Mouse (Mus musculus): Measurements from ENCODE around the gene Pctp.

The Pctp gene

GRCm38 (mm10) chr11:89971296-89971695 is 31.4 kb downstream of the Pctp start:
- DNase-seq, result no peak

DNA sequence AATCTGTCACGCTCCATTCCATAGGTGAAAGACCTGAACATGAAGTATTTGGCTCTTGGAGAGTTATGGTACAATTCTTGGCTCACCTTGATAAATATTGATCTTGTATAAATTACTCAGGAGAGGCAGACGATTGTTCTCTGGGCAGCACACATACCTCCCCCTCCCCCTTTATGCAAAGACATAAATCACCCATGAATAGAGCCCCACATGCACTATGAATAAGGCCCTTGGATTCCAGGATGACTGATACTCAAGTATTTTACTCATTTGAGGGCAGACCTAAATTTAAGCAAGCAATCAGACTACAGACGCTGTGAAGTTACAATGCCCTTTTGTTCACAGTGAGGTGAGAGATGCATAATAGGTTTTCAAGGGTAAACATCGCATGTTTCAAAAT is 32.0 kb downstream of the Pctp start:
- DNase-seq, result no peak

- DNase-seq, result no peak
Observed at GRCm38 (mm10) chr11:89969131-89969530, 33.6 kb downstream of the Pctp start.

DNA sequence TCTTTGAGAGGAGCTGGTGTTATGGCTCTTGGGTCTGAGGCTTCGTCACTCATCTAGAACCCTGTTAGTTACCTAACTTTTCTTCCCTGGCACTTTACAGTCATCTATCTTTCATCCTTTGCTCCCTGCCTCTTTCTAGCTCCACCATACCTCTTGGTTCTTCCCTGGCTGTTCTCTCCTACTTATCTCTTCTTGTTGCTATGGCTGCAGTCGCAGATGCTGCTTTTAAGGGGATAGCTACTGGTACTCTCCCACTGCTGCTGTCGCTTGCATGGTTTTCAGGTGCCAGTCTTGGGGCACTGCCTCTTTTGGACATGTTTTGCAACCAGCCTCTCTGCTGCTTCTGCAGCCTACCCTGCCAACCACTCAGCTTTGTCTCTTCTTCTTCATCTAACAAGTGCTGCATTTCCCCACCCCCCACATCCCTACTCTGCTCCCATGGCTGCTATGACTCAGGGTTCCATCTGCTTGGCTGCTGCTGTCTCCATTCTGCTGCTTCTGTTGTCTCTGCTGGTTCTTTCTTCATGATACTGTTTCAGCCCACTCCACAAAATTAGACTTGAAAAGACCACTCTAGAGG is 51.9 kb downstream of the Pctp start:
- no peak for DNase-seq

- DNase-seq, result peak; percentile 23
Observed at GRCm38 (mm10) chr11:89947806-89948205, 54.9 kb downstream of the Pctp start.

DNA sequence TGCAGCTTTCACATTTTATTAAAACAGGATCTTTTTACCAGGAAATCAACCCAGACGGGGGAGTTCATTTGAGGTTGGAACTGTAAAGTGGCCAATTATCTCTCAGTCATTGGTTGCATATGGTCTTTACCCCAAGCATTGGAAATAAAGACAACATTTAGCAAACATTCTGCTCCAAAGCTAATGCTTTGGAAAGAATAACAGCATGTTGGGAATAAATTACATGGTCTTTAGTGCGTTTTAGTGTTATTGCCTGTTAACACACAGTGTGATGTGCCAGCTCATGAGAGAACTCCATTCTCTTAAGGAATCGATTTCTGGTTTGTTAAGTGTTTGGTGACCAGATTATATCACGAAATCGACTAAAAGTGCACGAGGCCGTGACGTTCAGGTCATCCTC is 57.5 kb downstream of the Pctp start:
- DNase-seq, result no peak

DNA sequence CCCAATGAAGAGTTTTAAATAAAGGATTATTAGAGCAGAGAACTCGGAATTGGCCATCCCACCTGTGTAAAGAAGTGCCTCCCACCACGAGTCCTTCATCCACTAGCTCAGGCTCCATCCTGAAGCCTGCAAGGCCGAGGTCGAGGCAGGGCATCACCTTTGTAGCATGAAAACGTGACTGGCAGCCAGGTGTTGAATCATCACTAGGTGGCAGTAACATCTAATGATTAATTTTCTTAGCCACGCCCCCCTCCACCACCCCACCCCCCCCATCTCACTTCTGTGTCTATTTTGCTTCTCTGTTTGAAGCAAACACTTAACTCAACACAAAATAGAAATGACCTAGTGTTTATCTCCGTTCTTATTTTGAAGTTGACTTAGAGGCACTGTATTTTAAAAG is 65.5 kb downstream of the Pctp start:
- DNase-seq, result peak; percentile 16
